Mouse (Mus musculus): Measurements from ENCODE around the gene Hoxa11. TPM values are rescaled to one million over a fixed set of nuclear protein-coding genes. Genes with fewer than 3 reads are reported as not detected.

Hoxa11 gene
- polyA plus RNA-seq, 1 experiment from 2014 or later: 6.0 TPM

DNA sequence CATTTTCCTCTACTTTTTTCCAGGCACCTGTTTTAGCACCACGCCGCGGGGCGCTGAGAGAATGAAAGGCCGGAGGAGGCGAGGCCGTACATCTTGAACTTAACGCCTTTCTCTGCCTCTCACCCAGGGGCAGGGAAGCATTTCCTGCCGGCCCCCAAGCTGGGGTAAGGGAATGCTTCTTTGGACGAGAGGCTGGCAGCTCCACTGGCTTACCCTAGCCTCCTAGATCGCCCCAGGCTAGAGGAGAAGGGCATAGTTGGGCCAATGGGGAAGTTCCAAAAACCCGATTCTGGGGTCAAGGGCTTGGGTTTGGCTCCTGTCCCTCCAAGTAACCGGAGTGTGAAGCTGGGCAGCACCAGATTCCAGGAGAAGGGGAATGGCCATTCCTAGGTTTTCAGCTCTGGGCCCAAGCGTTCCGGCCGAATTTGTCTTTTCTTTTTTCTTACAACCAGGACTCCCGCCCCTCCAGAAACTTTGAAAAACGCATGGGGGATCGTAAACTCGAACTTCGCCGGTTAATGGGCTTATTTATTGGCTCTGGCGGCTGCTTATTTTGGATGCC lies 12.5 kb downstream of the Hoxa11 start:
- ATAC-seq (ENCODE audit: insufficient read depth, low FRiP score, low TSS enrichment) (peak; percentile 8; the same call in 1 of the 2 replicates), DNase-seq (ENCODE audit: low spot score) (peak; percentile 60)
- peak overlapping the region; percentile 91 for H3K27ac ChIP-seq (ENCODE audit: low read depth, low read length)
- H3K36me3 ChIP-seq (ENCODE audit: control insufficient read depth, insufficient read depth, low read length): no peaks in the 10 kb centered on the region
- H3K4me3 ChIP-seq (ENCODE audit: low read depth, low read length): peak overlapping the region; percentile 65
- H3K9me3 ChIP-seq (ENCODE audit: control insufficient read depth, low read length): no peaks in the 10 kb centered on the region
- peak overlapping the region; percentile 57 for H3K4me2 ChIP-seq (ENCODE audit: low read depth)
- no peaks in the 10 kb centered on the region; the same call in 1 of the 2 replicates for H3K4me1 ChIP-seq (ENCODE audit: control insufficient read depth, insufficient read depth, low read length)
- peaks cover 61% of the 10 kb centered on the region for H3K27me3 ChIP-seq (ENCODE audit: control insufficient read depth, insufficient read depth, low read length)
- H3K9ac ChIP-seq (ENCODE audit: low read length): peak overlapping the region; percentile 94
- 1% methylated on average over 23 of the region's 23 CpGs for WGBS

DNA sequence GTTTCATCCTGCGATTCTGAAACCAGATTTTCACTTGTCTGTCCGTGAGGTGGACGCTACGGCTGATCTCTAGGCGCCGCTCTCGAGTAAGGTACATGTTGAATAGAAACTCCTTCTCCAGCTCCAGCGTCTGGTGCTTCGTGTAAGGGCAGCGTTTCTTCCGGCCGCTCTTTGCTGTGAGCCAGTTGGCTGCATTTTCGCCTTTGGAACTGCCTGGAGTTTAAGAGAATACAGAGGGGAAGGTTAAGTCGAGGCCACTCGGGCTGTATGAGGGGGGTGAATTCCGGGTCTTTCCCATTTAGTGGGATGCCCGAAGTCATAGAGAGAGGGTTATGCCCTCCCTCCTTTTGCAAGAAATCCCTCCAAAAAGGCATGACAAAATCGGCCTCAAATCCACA lies 13.0 kb downstream of the Hoxa11 start:
- peak overlapping the region; percentile 94 for H3K9ac ChIP-seq (ENCODE audit: low read length)
- peak; percentile 68 for DNase-seq (ENCODE audit: low spot score)

DNA sequence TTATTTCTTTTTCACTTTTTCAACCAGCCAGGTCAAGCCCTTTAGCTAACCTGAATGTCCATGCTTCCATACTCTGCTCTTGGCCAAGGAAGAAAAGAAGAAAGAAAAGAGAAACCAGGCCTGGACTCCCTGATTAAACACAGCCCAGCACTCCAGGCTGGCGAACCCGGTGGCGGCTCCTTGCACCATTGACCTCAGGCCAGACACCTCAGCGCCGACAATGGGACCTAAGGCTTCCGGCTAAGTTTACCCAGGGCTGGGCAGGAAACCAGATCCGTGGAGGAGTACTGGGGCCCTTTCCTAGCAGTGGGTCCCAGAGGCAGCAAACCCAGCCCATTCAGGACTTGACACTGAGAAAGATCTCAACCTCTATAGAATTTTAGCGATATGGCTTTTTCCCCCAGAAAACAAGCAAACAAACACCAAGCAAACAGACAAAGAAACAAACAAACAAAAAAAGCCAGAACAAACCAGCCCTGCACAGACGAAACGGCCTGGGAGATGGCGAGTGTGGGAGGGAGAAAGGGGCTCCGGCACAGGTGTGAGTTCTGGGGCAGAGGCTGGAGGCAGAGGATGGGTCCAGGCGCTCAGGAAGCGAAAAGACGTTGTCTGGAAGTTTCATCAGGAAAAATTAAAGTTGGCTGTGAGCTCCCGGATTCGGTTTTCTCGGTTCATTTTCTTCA lies 13.6 kb downstream of the Hoxa11 start:
- ATAC-seq (ENCODE audit: insufficient read depth, low FRiP score, low TSS enrichment) (no peak), DNase-seq (ENCODE audit: low spot score) (peak; percentile 44)
- no peaks in the 10 kb centered on the region for H3K36me3 ChIP-seq (ENCODE audit: control insufficient read depth, insufficient read depth, low read length)
- peak overlapping the region; percentile 94 for H3K9ac ChIP-seq (ENCODE audit: low read length)
- peak overlapping the region; percentile 91 for H3K27ac ChIP-seq (ENCODE audit: low read depth, low read length)
- no peaks in the 10 kb centered on the region for H3K9me3 ChIP-seq (ENCODE audit: control insufficient read depth, low read length)
- peak overlapping the region; percentile 65 for H3K4me3 ChIP-seq (ENCODE audit: low read depth, low read length)
- H3K27me3 ChIP-seq (ENCODE audit: control insufficient read depth, insufficient read depth, low read length): peaks cover 52% of the 10 kb centered on the region
- H3K4me2 ChIP-seq (ENCODE audit: low read depth): peak overlapping the region; percentile 57
- peaks cover 2% of the 10 kb centered on the region; the same call in 1 of the 2 replicates for H3K4me1 ChIP-seq (ENCODE audit: control insufficient read depth, insufficient read depth, low read length)
- 1% methylated on average over 18 of the region's 18 CpGs for WGBS

More for the DNA sequence above, 13.0 kb downstream of the Hoxa11 start:
- peak overlapping the region; percentile 65 for H3K4me3 ChIP-seq (ENCODE audit: low read depth, low read length)
- H3K9me3 ChIP-seq (ENCODE audit: control insufficient read depth, low read length): no peaks in the 10 kb centered on the region
- no peaks in the 10 kb centered on the region for H3K36me3 ChIP-seq (ENCODE audit: control insufficient read depth, insufficient read depth, low read length)
- H3K27me3 ChIP-seq (ENCODE audit: control insufficient read depth, insufficient read depth, low read length): peaks cover 58% of the 10 kb centered on the region
- peaks cover under 1% of the 10 kb centered on the region; the same call in 1 of the 2 replicates for H3K4me1 ChIP-seq (ENCODE audit: control insufficient read depth, insufficient read depth, low read length)
- WGBS: under 1% methylated on average over 18 of the region's 18 CpGs
- ATAC-seq (ENCODE audit: insufficient read depth, low FRiP score, low TSS enrichment): no peak; the same call in 1 of the 2 replicates
- H3K27ac ChIP-seq (ENCODE audit: low read depth, low read length): peak overlapping the region; percentile 91
- H3K4me2 ChIP-seq (ENCODE audit: low read depth): peak overlapping the region; percentile 57

DNA sequence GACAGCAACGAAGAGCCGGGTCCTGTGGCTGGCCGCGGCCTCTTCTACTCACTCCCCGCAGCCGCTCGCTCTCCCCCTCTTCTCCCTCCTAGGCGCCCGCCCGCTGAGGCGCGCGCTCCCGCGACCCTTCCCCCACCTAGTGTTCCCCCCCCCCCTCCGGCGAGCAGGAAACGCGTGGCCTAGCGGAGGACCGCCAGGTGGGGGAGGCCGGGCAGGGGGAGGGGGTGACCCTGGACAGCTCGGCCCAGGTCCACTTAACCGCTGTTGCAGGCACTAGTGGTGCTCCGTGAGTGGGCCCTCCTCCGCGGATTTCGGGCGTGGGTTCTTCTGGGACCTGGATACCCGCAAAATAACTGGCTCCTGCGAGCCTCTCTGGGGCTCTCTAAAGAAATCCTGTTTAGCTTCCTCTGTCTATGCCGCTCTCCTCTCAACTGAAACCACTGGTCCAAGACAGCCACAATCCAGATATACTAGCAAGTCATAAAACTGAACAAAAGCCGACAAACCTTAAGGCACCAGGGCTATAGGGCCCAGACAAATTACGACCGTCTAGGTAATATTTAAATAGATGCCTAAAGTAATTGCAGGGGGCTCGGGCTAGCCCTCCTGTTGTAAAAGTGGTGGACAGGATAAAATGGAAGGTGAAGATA lies 15.0 kb downstream of the Hoxa11 start, which contains the start of gene Hoxa9:
Gene Hoxa9, minus strand, starts transcription at position 574 of the 650 bp plus-strand sequence.
- peak within 1 kb of the TSS; percentile 94 for H3K9ac ChIP-seq (ENCODE audit: low read length)
- WGBS: 1% methylated on average over 21 of the region's 36 CpGs
- peaks cover 43% of the 10 kb centered on the region for H3K27me3 ChIP-seq (ENCODE audit: control insufficient read depth, insufficient read depth, low read length)
- no peak for DNase-seq (ENCODE audit: low spot score)
- no peaks in the 10 kb centered on the region for H3K9me3 ChIP-seq (ENCODE audit: control insufficient read depth, low read length)
- H3K4me1 ChIP-seq (ENCODE audit: control insufficient read depth, insufficient read depth, low read length): peaks cover 2% of the 10 kb centered on the region; the same call in 1 of the 2 replicates
- peak; percentile 33 for ATAC-seq (ENCODE audit: insufficient read depth, low FRiP score, low TSS enrichment)
- H3K4me3 ChIP-seq (ENCODE audit: low read depth, low read length): peak within 1 kb of the TSS; percentile 65
- H3K36me3 ChIP-seq (ENCODE audit: control insufficient read depth, insufficient read depth, low read length): no peaks in the 10 kb centered on the region
- H3K4me2 ChIP-seq (ENCODE audit: low read depth): peak within 1 kb of the TSS; percentile 86
- peak within 1 kb of the TSS; percentile 94 for H3K27ac ChIP-seq (ENCODE audit: low read depth, low read length)

DNA sequence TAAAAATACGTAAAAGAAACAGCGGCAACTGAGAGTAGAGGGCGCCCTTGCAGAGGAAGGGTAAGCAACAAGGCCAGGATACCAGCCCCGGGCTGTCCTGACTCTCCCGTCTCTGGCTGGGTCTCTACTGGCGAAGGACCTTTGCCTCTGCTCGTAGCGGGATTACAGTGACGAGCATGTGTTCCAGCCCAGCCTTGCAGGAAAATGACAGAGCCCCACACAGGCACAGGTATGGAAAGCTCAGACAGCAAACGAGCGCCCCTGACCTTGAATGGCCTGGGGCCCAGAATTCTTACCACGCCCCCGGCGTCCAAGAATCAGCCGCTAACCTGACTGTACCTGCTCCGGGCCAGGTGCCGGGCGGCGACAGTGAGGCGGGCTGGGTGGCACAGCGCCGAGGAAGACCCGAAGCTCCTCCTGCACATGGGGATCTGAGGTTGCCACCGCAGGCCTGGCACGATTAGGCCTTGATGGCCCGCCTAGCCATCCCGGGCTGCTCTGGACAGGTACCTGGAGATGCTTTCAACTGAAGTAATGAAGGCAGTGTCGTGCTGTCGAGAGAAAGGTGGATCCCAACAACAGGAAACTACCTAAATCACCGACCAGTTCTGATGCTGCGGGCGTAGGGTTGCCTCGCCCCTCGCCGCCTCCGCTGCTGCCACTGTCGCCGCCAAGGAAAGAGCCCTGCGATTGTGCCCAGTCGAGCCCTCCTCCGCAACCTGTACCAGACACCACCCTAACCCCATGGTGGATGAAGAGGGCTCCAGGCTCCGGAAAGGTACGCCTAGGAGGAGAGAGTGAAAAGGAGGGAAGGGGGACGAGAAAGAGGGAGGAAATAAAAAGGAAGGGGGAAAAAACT lies 15.8 kb downstream of the Hoxa11 start:
- no peaks in the 10 kb centered on the region for H3K36me3 ChIP-seq (ENCODE audit: control insufficient read depth, insufficient read depth, low read length)
- H3K4me3 ChIP-seq (ENCODE audit: low read depth, low read length): peak overlapping the region; percentile 59
- H3K9ac ChIP-seq (ENCODE audit: low read length): peak overlapping the region; percentile 94
- peak overlapping the region; percentile 86 for H3K4me2 ChIP-seq (ENCODE audit: low read depth)
- H3K27ac ChIP-seq (ENCODE audit: low read depth, low read length): peak overlapping the region; percentile 94
- under 1% methylated on average over 44 of the region's 44 CpGs for WGBS
- ATAC-seq (ENCODE audit: insufficient read depth, low FRiP score, low TSS enrichment) (no peak), DNase-seq (ENCODE audit: low spot score) (no peak)
- H3K27me3 ChIP-seq (ENCODE audit: control insufficient read depth, insufficient read depth, low read length): peaks cover 41% of the 10 kb centered on the region
- no peaks in the 10 kb centered on the region for H3K9me3 ChIP-seq (ENCODE audit: control insufficient read depth, low read length)
- H3K4me1 ChIP-seq (ENCODE audit: control insufficient read depth, insufficient read depth, low read length): peaks cover 2% of the 10 kb centered on the region; the same call in 1 of the 2 replicates

DNA sequence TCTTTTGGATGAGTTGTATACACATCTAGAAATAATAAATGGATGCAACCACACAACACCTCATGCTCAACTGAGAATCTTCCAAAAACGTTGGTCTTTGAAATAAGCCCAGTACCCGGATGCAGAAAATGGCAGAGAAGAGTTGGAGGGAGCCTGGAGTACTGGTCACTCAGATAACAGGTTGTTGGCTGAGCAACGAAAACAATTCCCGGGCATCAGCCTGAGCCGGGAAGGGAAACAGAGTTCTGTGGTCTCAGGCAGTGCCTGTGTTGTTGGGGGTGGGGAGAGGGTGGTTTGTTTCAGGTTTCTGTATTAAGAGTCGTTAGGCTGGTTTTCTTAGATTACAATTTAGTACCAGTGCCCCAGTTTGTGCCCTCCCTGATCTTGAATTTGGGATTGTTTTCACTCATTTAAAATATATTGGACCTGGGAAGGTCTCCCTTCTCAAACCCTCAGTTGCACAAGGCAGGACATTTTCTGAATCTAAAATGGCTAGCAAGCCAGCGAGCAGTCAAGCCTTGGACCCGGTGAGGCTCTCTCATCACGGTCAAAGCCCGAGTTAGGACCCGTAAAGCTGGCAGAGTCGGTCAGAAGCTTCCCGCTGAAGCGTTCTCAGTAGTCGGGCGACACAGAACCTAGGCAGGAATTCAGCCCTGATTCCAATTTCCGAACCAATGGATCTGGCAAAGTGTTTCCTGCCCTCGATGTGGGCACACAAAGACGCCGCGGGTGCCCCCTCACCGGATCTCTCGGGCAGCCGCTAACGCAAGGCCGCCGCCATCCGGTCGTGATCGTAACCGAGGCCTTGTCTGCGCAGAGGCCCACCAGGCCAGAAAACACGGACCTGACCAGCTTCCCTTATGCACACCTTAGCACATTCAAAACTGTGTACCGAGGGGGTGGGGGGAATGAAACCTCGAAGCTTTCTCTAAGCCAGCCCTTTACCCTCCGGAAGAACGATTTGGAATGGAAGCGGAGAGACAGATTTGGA lies 16.8 kb downstream of the Hoxa11 start:
- Histone ChIP-seq H3K9ac (ENCODE audit: low read length) (peak overlapping the region; percentile 94), H3K27ac (ENCODE audit: low read depth, low read length) (peak overlapping the region; percentile 94), H3K27me3 (ENCODE audit: control insufficient read depth, insufficient read depth, low read length) (peaks cover 33% of the 10 kb centered on the region), H3K4me1 (ENCODE audit: control insufficient read depth, insufficient read depth, low read length) (peaks cover 2% of the 10 kb centered on the region; the same call in 1 of the 2 replicates), H3K9me3 (ENCODE audit: control insufficient read depth, low read length) (no peaks in the 10 kb centered on the region), H3K4me3 (ENCODE audit: low read depth, low read length) (peak overlapping the region; percentile 59), H3K36me3 (ENCODE audit: control insufficient read depth, insufficient read depth, low read length) (no peaks in the 10 kb centered on the region), H3K4me2 (ENCODE audit: low read depth) (peak overlapping the region; percentile 86)
- ATAC-seq (ENCODE audit: insufficient read depth, low FRiP score, low TSS enrichment) (no peak), DNase-seq (ENCODE audit: low spot score) (peak; percentile 73)
- WGBS: under 1% methylated on average over 38 of the region's 38 CpGs

DNA sequence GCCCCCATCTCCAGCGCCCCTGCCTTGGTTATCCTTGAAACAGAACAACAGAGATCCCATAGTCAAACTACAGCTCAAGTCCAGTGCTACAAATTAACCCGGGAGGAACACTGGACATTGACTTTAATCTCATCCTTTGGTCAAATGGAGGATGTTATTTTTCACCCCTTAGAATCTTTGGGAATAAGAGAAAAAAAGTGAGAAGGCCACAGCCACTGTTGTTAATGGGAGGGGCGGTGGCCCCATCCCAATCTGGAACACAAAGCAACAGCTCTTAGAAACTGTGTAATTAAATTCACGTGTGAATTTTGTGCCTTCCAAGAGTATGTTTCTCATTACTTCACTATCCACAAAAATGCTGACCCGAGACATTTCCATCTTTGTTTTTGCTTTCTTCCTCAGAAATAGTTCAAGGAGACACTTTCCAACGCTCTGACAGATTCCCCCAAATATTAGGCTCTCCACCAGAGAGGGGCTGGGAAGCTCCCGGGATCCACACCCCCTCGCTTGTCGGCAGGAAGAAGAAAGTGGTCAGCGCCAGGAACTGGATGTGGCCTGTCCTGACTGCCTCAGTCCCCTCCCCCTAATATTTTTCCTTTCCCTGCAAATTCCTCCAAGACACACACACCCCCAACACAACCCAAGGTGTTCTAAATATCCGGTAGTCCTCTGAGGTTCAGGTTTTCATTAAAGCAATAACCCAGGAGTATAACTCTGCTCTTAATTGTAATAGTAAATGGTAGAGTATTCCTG lies 18.0 kb downstream of the Hoxa11 start:
- 2% methylated on average over 11 of the region's 11 CpGs for WGBS
- Histone ChIP-seq H3K36me3 (ENCODE audit: control insufficient read depth, insufficient read depth, low read length) (no peaks in the 10 kb centered on the region), H3K4me1 (ENCODE audit: control insufficient read depth, insufficient read depth, low read length) (peaks cover 2% of the 10 kb centered on the region; the same call in 1 of the 2 replicates), H3K4me2 (ENCODE audit: low read depth) (peak overlapping the region; percentile 99), H3K27me3 (ENCODE audit: control insufficient read depth, insufficient read depth, low read length) (peaks cover 24% of the 10 kb centered on the region), H3K27ac (ENCODE audit: low read depth, low read length) (peak overlapping the region; percentile 100), H3K4me3 (ENCODE audit: low read depth, low read length) (peak overlapping the region; percentile 87), H3K9ac (ENCODE audit: low read length) (peak overlapping the region; percentile 99), H3K9me3 (ENCODE audit: control insufficient read depth, low read length) (no peaks in the 10 kb centered on the region)
- no peak for ATAC-seq (ENCODE audit: insufficient read depth, low FRiP score, low TSS enrichment)
- DNase-seq (ENCODE audit: low spot score): no peak

All from neural tube, embryonic 11.5 days (tissue).